Mouse (Mus musculus): Measurements from ENCODE around the gene Casq2. TPM values are rescaled to one million over a fixed set of nuclear protein-coding genes. Genes with fewer than 3 reads are reported as not detected.
A peak's percentile ranks its signal among the peaks of the same experiment; 100 is the strongest.

Casq2 gene
- total RNA-seq, 2 experiments from 2014 or later: 1,032 to 1,091 TPM

DNA sequence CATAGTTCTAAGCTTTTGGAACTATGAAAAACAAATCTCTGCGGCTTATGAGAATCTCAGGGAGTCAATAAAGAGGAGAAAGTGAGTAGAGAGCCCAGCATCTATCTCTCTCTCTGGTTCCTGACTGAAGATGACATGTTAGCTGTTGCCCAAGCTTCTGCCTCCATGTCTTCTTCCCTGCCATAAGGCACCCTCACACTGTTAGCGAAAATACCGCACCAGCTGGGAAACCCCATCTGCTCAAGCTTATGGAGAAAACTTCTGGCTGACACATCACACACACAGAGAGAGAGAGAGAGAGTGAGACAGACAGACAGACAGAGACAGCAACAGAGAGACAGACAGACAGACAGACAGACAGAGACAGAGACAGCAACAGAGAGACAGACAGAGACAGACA lies 15.2 kb upstream of the Casq2 start:
- DNase-seq: no peak
- intact Hi-C loops (cut with DNase I): no loop called here

- no peak for DNase-seq
- intact Hi-C loops (cut with DNase I): no loop called here
Observed at GRCm38 (mm10) chr3:102079413-102079812, 6.8 kb upstream of the Casq2 start.

DNA sequence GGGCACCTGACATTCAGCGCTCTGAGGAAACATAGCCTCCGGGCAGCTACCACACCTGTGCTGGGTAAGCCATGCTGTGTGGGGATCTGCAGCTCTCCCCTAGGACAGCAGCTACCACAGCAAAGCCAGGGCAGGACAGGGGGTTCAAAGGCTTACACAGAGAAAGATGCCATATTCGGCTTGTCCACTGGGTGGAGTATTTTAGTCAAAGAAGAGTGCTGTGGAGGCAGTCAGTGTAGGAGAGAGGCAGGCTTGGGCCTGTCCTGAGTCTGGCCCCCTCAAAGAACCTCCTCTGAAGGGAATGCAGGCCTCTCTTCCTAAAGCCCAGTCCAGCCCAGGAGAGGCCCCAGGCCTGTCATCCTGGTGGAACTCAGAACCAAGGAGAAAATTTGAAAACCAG lies 4.4 kb upstream of the Casq2 start:
- intact Hi-C loops (cut with DNase I): loop anchor here (1.0 to 10.0 kb wide), 5 partner anchors 41 to 613 kb away; no protein-coding TSS in a partner anchor
- peak; percentile 89 to 94 for DNase-seq

DNA sequence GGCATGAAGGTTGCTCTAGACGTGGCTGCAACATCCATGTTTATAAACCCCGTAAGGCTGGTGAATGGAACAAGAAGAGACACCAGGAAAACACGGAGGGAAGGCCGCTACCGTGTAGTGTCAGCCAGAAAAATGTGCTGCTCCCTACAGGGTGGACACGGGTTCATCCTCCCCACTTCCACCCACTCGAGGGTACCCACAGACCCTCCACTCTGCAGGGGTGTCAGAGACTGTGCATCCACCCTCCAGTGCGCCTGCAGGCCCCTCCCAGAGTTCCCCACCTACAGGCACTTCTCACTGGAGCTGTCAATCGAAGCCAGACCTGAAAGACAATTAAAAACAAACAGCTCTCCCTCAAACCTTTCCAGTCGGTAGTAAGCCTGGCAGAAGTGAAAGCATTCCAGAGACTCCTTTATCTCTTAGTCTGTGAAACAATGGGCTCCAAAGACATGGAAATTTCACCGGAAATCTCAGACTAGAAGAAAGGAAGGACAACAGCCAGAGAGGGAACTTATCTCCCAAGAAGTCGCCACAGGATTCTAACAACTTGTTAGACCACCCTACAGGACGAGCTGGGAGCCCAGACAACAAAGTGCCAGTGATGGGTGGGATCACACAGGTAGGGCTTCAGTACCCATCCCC lies 2.5 kb upstream of the Casq2 start:
- intact Hi-C loops (cut with DNase I): loop anchor here (2.0 to 10.0 kb wide), 4 partner anchors 39 to 611 kb away; no protein-coding TSS in a partner anchor
- no peak for DNase-seq

GRCm38 (mm10) chr3:102084833-102085491 lies 1.3 kb upstream of the Casq2 start:
- DNase-seq: no peak
- intact Hi-C loops (cut with DNase I): loop anchor here (5.0 to 10.0 kb wide), 3 partner anchors 82 to 610 kb away; no protein-coding TSS in a partner anchor

GRCm38 (mm10) chr3:102085719-102086118 lies 496 bp upstream of the Casq2 start:
- intact Hi-C loops (cut with DNase I): loop anchor here (10.0 kb wide), 1 partner anchor 609 kb away; no protein-coding TSS in a partner anchor
- peak; percentile 77 to 83 for DNase-seq

DNA sequence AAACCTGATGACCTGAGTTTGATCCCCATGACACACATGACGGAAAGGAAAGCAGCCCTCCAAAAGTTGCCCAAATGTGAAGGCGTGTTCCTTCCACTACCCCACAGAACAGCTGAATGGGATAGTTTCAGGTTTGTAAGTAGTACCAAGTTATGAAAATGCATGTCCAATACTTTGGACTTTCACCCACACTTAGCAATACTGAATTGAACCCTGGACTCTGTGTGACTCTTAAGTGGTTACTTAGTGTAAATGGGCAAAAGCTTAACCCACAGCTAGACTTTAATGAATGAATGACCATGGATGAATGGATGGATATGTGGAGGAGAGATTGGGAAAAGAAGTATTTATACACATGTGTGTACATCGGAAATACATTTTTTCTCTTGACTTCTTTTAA lies 8.6 kb downstream of the Casq2 start:
- intact Hi-C loops (cut with DNase I): no loop called here
- no peak for DNase-seq

GRCm38 (mm10) chr3:102095412-102095811 lies 9.2 kb downstream of the Casq2 start:
- peak; percentile 36 to 57 for DNase-seq
- intact Hi-C loops (cut with DNase I): no loop called here

GRCm38 (mm10) chr3:102096366-102096765 lies 10.2 kb downstream of the Casq2 start:
- DNase-seq: no peak

GRCm38 (mm10) chr3:102096976-102097375 lies 10.8 kb downstream of the Casq2 start:
- DNase-seq: no peak
- intact Hi-C loops (cut with DNase I): no loop called here

More at GRCm38 (mm10) chr3:102096366-102096765, 10.2 kb downstream of the Casq2 start:
- intact Hi-C loops (cut with DNase I): no loop called here

- intact Hi-C loops (cut with DNase I): no loop called here
- peak; percentile 80 to 82 for DNase-seq
Observed at GRCm38 (mm10) chr3:102099242-102099641, 13.0 kb downstream of the Casq2 start.

GRCm38 (mm10) chr3:102099793-102100192 lies 13.6 kb downstream of the Casq2 start:
- peak; percentile 79 for DNase-seq
- intact Hi-C loops (cut with DNase I): no loop called here

GRCm38 (mm10) chr3:102101445-102101844 lies 15.2 kb downstream of the Casq2 start:
- DNase-seq: no peak
- intact Hi-C loops (cut with DNase I): no loop called here

DNA sequence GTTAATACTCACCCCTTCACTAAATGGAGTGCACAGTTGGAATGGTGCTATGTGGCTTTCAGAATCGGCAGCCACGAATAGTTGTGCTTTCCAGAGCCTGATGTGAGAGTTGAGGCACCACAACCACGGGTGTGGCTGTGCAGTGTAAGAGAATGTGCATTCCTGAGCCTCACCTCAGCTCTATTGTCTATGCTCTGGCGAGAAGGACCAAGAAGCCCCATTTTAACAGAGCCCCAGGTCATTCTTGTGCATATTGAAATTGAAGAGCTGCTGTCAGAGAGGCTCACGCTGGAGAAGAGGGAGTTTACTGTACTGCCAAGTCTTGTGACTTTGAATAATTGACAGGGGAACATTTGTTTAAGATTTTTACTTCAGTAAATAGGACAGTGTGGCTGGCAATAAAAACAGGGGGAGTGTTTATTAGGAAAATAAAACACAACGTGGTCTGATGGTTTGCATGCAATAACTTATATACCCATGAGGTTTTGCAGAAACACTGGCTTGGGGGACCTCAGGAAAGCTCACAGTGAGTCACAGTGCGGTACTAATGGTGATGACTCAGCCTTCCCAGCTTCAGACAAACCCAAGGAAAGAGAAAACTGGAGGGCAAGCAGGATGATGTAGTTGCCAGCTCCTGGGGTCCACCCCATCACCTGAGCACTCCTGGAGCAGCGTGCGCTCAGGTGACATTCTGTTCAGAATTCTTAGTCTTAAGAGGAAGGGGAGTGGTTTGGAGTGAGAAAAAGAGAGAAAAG lies 17.8 kb downstream of the Casq2 start:
- DNase-seq: no peak
- intact Hi-C loops (cut with DNase I): no loop called here

DNA sequence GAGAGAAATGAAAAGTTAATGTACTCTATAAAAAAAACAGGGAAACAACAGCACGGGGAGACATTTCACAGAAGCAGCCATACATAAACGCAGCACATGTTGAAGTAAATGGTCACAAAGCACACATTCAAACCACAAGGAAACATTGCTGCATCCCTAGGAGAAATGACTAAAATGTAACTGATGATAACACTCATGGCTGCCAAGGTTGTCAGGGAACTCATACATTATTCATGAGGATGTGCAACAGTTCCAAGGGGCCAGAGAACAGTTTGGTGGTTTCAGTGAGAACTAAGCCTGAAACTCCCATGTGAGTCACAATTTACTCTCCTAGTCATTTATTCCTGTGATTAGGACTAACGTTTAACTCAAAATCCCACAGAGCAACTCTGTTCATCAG lies 22.0 kb downstream of the Casq2 start:
- intact Hi-C loops (cut with DNase I): no loop called here

GRCm38 (mm10) chr3:102111979-102112599 lies 25.9 kb downstream of the Casq2 start:
- DNase-seq: peak in 1 of 2 experiments; percentile 52
- intact Hi-C loops (cut with DNase I): no loop called here

More for the DNA sequence above, 22.0 kb downstream of the Casq2 start:
- DNase-seq: no peak

- intact Hi-C loops (cut with DNase I): no loop called here
- no peak for DNase-seq
Observed at GRCm38 (mm10) chr3:102120947-102121346, 34.7 kb downstream of the Casq2 start.

GRCm38 (mm10) chr3:102122046-102122445 lies 35.8 kb downstream of the Casq2 start:
- intact Hi-C loops (cut with DNase I): loop anchor here (2.0 kb wide), 1 partner anchor 39 kb away; no protein-coding TSS in a partner anchor
- peak; percentile 29 to 54 for DNase-seq

DNA sequence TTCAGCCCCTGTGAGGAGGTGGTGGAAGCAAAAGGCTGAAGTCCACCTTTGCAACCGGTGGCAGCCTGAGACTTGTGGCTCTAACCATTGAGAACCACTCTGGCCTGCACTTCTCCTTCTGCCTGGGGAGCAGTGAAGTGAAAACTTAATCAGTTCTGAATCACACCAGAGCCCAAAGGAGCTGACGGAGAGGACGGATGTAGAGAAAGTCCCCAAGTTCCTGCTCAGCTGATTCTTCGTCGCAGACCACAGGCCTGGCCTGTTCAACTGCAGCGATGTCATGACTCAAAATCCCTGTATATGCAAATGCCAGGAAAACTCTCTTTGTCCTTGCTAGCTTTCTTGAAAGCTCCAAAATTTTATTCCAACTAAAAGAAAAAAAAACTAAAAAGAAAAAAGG lies 37.4 kb downstream of the Casq2 start:
- intact Hi-C loops (cut with DNase I): loop anchor here (2.0 kb wide), 1 partner anchor 41 kb away; no protein-coding TSS in a partner anchor
- no peak for DNase-seq

DNA sequence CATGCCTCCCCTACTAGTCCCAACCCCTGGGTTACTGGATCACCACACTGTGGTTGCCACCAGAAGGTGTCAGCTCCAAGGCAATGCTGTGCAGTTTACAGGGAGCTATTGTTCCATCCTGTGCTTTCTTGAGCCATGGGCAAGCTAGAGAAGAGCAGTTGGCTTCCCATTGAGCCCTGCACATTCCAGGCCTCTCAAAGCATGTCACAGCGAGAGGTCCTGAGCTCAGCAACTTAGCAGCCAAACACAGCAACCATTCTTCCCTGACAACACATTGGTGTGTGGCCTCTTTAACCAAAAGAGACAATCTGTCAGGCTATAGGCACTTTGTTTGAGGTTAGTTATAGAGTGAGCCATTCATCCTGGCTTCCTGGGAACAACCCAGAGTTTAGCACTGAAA lies 39.3 kb downstream of the Casq2 start:
- no peak for DNase-seq
- intact Hi-C loops (cut with DNase I): no loop called here

DNA sequence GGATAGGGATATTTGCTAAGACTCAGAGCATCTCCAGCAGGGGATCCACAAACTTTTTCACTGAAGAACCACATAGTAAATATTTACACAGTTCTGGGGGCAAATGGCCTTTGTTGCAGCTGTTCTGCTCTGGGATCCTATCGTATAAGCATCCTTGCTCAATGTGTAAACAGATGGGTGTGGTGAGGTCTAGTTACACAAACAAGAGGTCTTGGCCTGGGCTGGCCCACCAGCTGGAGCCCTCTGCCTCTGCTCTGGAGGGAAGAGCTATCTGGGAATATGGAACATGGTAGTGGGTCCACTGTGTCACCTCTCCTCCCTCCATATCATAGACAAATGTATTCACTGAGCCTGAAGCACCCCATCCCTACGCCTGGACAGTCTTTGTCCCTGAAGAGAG lies 40.9 kb downstream of the Casq2 start:
- intact Hi-C loops (cut with DNase I): no loop called here
- DNase-seq: no peak
